16 mouse cellular contexts compared by ENCODE assay signal in genomic region chr9:56734398-56734797, GRCm38 (mm10).
DNase-seq lines count a peak whose midpoint lies in the region; ATAC-seq and TF ChIP-seq lines count a peak whose summit lies in the region.
"Had no signal": no experiment of that assay in that cellular context is flagged by ENCODE, and none has a peak within 500 bp of the region (broad histone marks: within the 10 kb centered on the region; RNA-seq: fewer than 3 reads in every experiment).

No protein-coding gene starts in this region.

- H3K4me1 ChIP-seq in hindbrain, postnatal 0 days (ENCODE audit: insufficient read depth, low read length) = no peaks in the 10 kb centered on the region; the same call in 1 of the 2 replicates
- H3K4me1 ChIP-seq in hindbrain, embryonic 10.5 days (replicated peaks) = peaks cover 8% of the 10 kb centered on the region
- no peaks in the 10 kb centered on the region for H3K4me1 ChIP-seq in lung, adult 2 months (ENCODE audit: control insufficient read depth, insufficient read depth, low read length)
- no peaks in the 10 kb centered on the region for H3K4me1 ChIP-seq in lung, embryonic 14.5 days (ENCODE audit: insufficient read depth)
- no peaks in the 10 kb centered on the region for H3K4me1 ChIP-seq in thymus, adult 2 months (replicated peaks; ENCODE audit: control insufficient read depth, insufficient read depth, low read length)

- no peak overlapping the region for H3K9ac ChIP-seq in hindbrain, postnatal 0 days (replicated peaks; ENCODE audit: low read length)
- H3K9ac ChIP-seq in lung, embryonic 14.5 days = no peak overlapping the region
- H3K9ac ChIP-seq: embryonic facial prominence, embryonic 13.5 days; hindbrain, embryonic 12.5 days; lung, embryonic 15.5 days; neural tube, embryonic 13.5 days had no signal

- no peak overlapping the region for H3K4me2 ChIP-seq in hindbrain, postnatal 0 days (ENCODE audit: low read depth, low read length)
- H3K4me2 ChIP-seq in lung, embryonic 14.5 days = no peak overlapping the region
- H3K4me2 ChIP-seq: embryonic facial prominence, embryonic 13.5 days; hindbrain, embryonic 12.5 days; lung, embryonic 15.5 days; neural tube, embryonic 13.5 days had no signal

- no peaks in the 10 kb centered on the region for H3K36me3 ChIP-seq in hindbrain, postnatal 0 days (ENCODE audit: insufficient read depth, low read length)
- no peaks in the 10 kb centered on the region for H3K36me3 ChIP-seq in hindbrain, embryonic 10.5 days
- H3K36me3 ChIP-seq in lung, embryonic 14.5 days (ENCODE audit: insufficient read depth) = no peaks in the 10 kb centered on the region
- no peaks in the 10 kb centered on the region for H3K36me3 ChIP-seq in thymus, adult 2 months (ENCODE audit: control insufficient read depth, insufficient read depth, low read length)
- H3K36me3 ChIP-seq: embryonic facial prominence, embryonic 13.5 days; G1E; hindbrain, embryonic 12.5 days; lung, embryonic 15.5 days; midbrain, embryonic 10.5 days; neural tube, embryonic 13.5 days had no signal

- H3K27me3 ChIP-seq in hindbrain, postnatal 0 days (ENCODE audit: insufficient read depth, low read length) = no peaks in the 10 kb centered on the region; the same call in 1 of the 2 replicates
- H3K27me3 ChIP-seq in hindbrain, embryonic 10.5 days (ENCODE audit: insufficient read depth, poor library complexity, severe bottlenecking) = no peaks in the 10 kb centered on the region
- no peaks in the 10 kb centered on the region for H3K27me3 ChIP-seq in lung, embryonic 14.5 days (ENCODE audit: insufficient read depth, low read length)
- no peaks in the 10 kb centered on the region for H3K27me3 ChIP-seq in thymus, adult 2 months (ENCODE audit: control insufficient read depth, insufficient read depth, low read length)
- H3K27me3 ChIP-seq: hindbrain, embryonic 12.5 days had no signal

- WGBS in hindbrain, postnatal 0 days = 70% methylated on average over 6 of the region's 6 CpGs
- 75% methylated on average over 6 of the region's 6 CpGs for whole genome bisulfite sequencing in hindbrain, embryonic 10.5 days
- 38% methylated on average over 6 of the region's 6 CpGs for WGBS in lung, adult 2 months
- WGBS in lung, embryonic 14.5 days = 48% methylated on average over 6 of the region's 6 CpGs
- WGBS in thymus, adult 2 months = 56% methylated on average over 6 of the region's 6 CpGs

- no peak overlapping the region for H3K4me3 ChIP-seq in hindbrain, postnatal 0 days (ENCODE audit: low read length)
- no peak overlapping the region for H3K4me3 ChIP-seq in hindbrain, embryonic 10.5 days
- no peak overlapping the region for H3K4me3 ChIP-seq in lung, adult 2 months (replicated peaks; ENCODE audit: extremely low read depth, low read depth, low read length)
- no peak overlapping the region for H3K4me3 ChIP-seq in lung, embryonic 14.5 days (ENCODE audit: low read depth, low read length)
- H3K4me3 ChIP-seq in thymus, adult 2 months (ENCODE audit: control insufficient read depth, insufficient read depth, low read length) = no peak overlapping the region
- H3K4me3 ChIP-seq: embryonic facial prominence, embryonic 13.5 days; hindbrain, embryonic 12.5 days; lung, embryonic 15.5 days; midbrain, embryonic 10.5 days; neural tube, embryonic 13.5 days had no signal

- no peak for ATAC-seq in hindbrain, postnatal 0 days
- ATAC-seq in lung, embryonic 14.5 days (ENCODE audit: insufficient read depth) = no peak

- no peaks in the 10 kb centered on the region for H3K9me3 ChIP-seq in hindbrain, postnatal 0 days (ENCODE audit: low read length)
- H3K9me3 ChIP-seq in hindbrain, embryonic 10.5 days = no peaks in the 10 kb centered on the region
- H3K9me3 ChIP-seq in lung, embryonic 14.5 days (ENCODE audit: low read depth, low read length) = no peaks in the 10 kb centered on the region
- H3K9me3 ChIP-seq: embryonic facial prominence, embryonic 13.5 days; G1E; hindbrain, embryonic 12.5 days; lung, embryonic 15.5 days; midbrain, embryonic 10.5 days; neural tube, embryonic 13.5 days had no signal

- H3K27ac ChIP-seq in hindbrain, postnatal 0 days = no peak overlapping the region
- H3K27ac ChIP-seq in hindbrain, embryonic 10.5 days = no peak overlapping the region
- H3K27ac ChIP-seq in lung, embryonic 14.5 days (ENCODE audit: low read depth) = no peak overlapping the region
- H3K27ac ChIP-seq in thymus, adult 2 months (ENCODE audit: control insufficient read depth, insufficient read depth, low read length) = no peak overlapping the region
- H3K27ac ChIP-seq: embryonic facial prominence, embryonic 13.5 days; hindbrain, embryonic 12.5 days; lung, embryonic 15.5 days; midbrain, embryonic 10.5 days; neural tube, embryonic 13.5 days had no signal

- DNase-seq in hindbrain, postnatal 0 days (ENCODE audit: low spot score) = peak; percentile 39
- DNase-seq in hindbrain, embryonic 10.5 days (ENCODE audit: low spot score) = no peak
- no peak for DNase-seq in lung, adult 2 months
- DNase-seq in lung, postnatal 25 days (ENCODE audit: low spot score) = no peak
- DNase-seq in lung, embryonic 14.5 days = peak; percentile 30
- DNase-seq in lung, postnatal 4 days = peak; percentile 27 to 51
- no peak for DNase-seq in thymus, adult 2 months
- DNase-seq: cerebellum, adult 11 months; gastrocnemius, postnatal 36 days; spleen, adult 18-20 months had no signal

- no peak for TF ChIP-seq POLR2A in lung, adult 2 months (IDR thresholded peaks at IDR 0.05; ENCODE audit: borderline replicate concordance, extremely low read depth, low read depth, low read length)
- no peak for TF ChIP-seq POLR2A in thymus, adult 2 months (IDR thresholded peaks at IDR 0.05; ENCODE audit: control insufficient read depth, extremely low read depth, insufficient read depth, low read length, poor library complexity)

- TF ChIP-seq CTCF in hindbrain, postnatal 0 days (IDR thresholded peaks at IDR 0.05; ENCODE audit: low read depth) = peak; percentile 45
- 0 out of 2 replicates have a peak, but pooled peaks have one; percentile 1 for TF ChIP-seq CTCF in lung, adult 2 months (IDR thresholded peaks at IDR 0.05; ENCODE audit: insufficient read depth, low read length)
- peak; percentile 24 for TF ChIP-seq CTCF in lung, embryonic 14.5 days (IDR thresholded peaks at IDR 0.05; ENCODE audit: low read depth)
- no peak for TF ChIP-seq CTCF in thymus, adult 2 months (IDR thresholded peaks at IDR 0.05; ENCODE audit: borderline replicate concordance, control insufficient read depth, extremely low read depth, insufficient read depth, low read length, poor library complexity)

Comparison
In these comparisons a context has a peak if more than half of its experiments do, and no peak if none do; other contexts are left out.
1. DNase-seq: peak in hindbrain, postnatal 0 days (single experiment), lung, embryonic 14.5 days (single experiment) and lung, postnatal 4 days (2 of 2); none in hindbrain, embryonic 10.5 days (single experiment), lung, adult 2 months (single experiment), lung, postnatal 25 days (single experiment) and thymus, adult 2 months (single experiment).